Mouse (Mus musculus): ENCODE measurements around the gene Dnm1.

- TF ChIP-seq POLR2A (IDR thresholded peaks at IDR 0.05; ENCODE audit: borderline replicate concordance, extremely low read depth, low read depth, low read length) = no peak
- TF ChIP-seq CTCF (IDR thresholded peaks at IDR 0.05; ENCODE audit: insufficient read depth, low read length) = no peak
Observed at GRCm38 (mm10) chr2:32305668-32306067, 47.5 kb downstream of the Dnm1 start.

Measured in lung, adult 2 months (tissue).